In the genomic region with DNA sequence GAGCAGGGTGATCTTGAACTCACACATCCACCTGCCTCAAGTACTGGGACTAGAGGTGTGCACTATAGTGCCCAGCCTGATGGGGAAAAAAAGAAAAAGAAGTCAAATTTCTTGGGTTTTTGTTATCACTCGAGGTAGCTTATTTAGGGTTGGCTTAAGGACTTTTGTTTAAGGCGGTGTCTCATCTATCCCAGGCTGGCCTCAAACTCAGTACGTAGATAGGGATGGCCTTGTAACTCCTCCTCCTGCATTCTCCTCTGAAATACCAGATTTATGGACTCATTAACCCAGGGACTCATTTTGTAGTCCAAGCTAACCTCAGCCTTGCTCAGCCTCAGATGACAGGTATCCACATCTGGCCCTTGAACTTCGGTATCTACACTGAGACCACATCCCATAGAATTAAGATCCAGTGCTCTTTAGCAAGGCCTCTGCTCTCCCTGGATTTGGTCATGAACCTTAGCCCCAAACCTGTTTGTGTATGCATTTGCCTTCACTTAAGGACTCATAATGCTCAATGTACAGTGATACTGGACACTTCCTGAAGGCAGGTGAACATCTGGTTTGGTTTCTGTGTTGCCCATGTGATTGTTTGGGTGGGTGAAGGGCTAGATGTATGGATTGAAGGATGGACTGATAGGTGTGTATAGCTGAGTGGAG, we compare ENCODE assay signal across 8 mouse cellular contexts. TPM values are rescaled to one million over a fixed set of nuclear protein-coding genes. Genes with fewer than 3 reads are reported as not detected.
DNase-seq lines count a peak whose midpoint lies in the region; ATAC-seq and TF ChIP-seq lines count a peak whose summit lies in the region.

No protein-coding gene starts in this region.

- no peak overlapping the region for H3K4me2 ChIP-seq in forebrain, embryonic 15.5 days (replicated peaks)
- no peak overlapping the region for H3K4me2 ChIP-seq in midbrain, embryonic 12.5 days (replicated peaks)

- intact Hi-C loops in heart, adult 2 months (cut with DNase I), result no loop called here
- intact Hi-C loops in left cerebral cortex, postnatal 36 days (cut with DNase I), result no loop called here

- peaks cover 2% of the 10 kb centered on the region; the same call in 1 of the 2 replicates for H3K79me2 ChIP-seq in heart, adult 2 months (replicated peaks; ENCODE audit: control insufficient read depth, insufficient read depth, low read length)

- no peak overlapping the region for H3K27ac ChIP-seq in heart, adult 2 months
- H3K27ac ChIP-seq in forebrain, embryonic 15.5 days (replicated peaks), result peak overlapping the region; percentile 49
- H3K27ac ChIP-seq in midbrain, embryonic 12.5 days (replicated peaks), result peak overlapping the region; percentile 63

- no peak for ATAC-seq in forebrain, embryonic 15.5 days (replicated peaks)
- ATAC-seq in midbrain, embryonic 12.5 days (ENCODE audit: low FRiP score, low read depth), result no peak
- no peak for ATAC-seq in inflammation-experienced regulatory T-cells, adult 6 months

- H3K4me1 ChIP-seq in heart, adult 2 months (ENCODE audit: control insufficient read depth, insufficient read depth, low read length), result peaks cover 12% of the 10 kb centered on the region
- peaks cover 35% of the 10 kb centered on the region for H3K4me1 ChIP-seq in forebrain, embryonic 15.5 days
- H3K4me1 ChIP-seq in midbrain, embryonic 12.5 days, result peaks cover 22% of the 10 kb centered on the region

- WGBS in heart, adult 2 months, result 38% methylated on average over 4 of the region's 4 CpGs
- WGBS in forebrain, embryonic 15.5 days, result 71% methylated on average over 4 of the region's 4 CpGs
- 67% methylated on average over 4 of the region's 4 CpGs for WGBS in midbrain, embryonic 12.5 days

- H3K36me3 ChIP-seq in heart, adult 2 months (ENCODE audit: control insufficient read depth, insufficient read depth, low read length), result peaks cover 16% of the 10 kb centered on the region
- H3K36me3 ChIP-seq in forebrain, embryonic 15.5 days, result peaks cover 62% of the 10 kb centered on the region
- peaks cover 64% of the 10 kb centered on the region for H3K36me3 ChIP-seq in midbrain, embryonic 12.5 days

- H3K4me3 ChIP-seq in heart, adult 2 months, result 0 out of 2 replicates have a peak overlapping the region, but pooled peaks have one; percentile 93
- H3K4me3 ChIP-seq in forebrain, embryonic 15.5 days, result no peak overlapping the region
- H3K4me3 ChIP-seq in midbrain, embryonic 12.5 days, result no peak overlapping the region

- no peak for DNase-seq in heart, adult 2 months
- no peak for DNase-seq in heart, adult 8-10 months (ENCODE audit: low spot score)
- peak; percentile 37 for DNase-seq in CD4-positive helper T cell, adult 2 months (ENCODE audit: low read depth, low spot score)
- no peak for DNase-seq in adrenal gland, postnatal 10 days
- DNase-seq in left cerebral cortex, postnatal 36 days (ENCODE audit: low spot score in 2 of 2), result no peak

- no peak overlapping the region for H3K9ac ChIP-seq in heart, adult 2 months (ENCODE audit: low read depth, low read length)
- no peak overlapping the region for H3K9ac ChIP-seq in forebrain, embryonic 15.5 days (replicated peaks)
- 0 out of 2 replicates have a peak overlapping the region, but pooled peaks have one; percentile 2 for H3K9ac ChIP-seq in midbrain, embryonic 12.5 days (replicated peaks)

- no peaks in the 10 kb centered on the region for H3K27me3 ChIP-seq in heart, adult 2 months (ENCODE audit: control insufficient read depth, insufficient read depth, low read length)
- H3K27me3 ChIP-seq in forebrain, embryonic 15.5 days, result no peaks in the 10 kb centered on the region
- H3K27me3 ChIP-seq in midbrain, embryonic 12.5 days, result no peaks in the 10 kb centered on the region

- no peak for TF ChIP-seq EP300 in heart, adult 2 months (IDR thresholded peaks at IDR 0.05; ENCODE audit: insufficient read depth, low read depth, low read length)

- H3K9me3 ChIP-seq in forebrain, embryonic 15.5 days, result no peaks in the 10 kb centered on the region
- H3K9me3 ChIP-seq in midbrain, embryonic 12.5 days, result no peaks in the 10 kb centered on the region

- no peak for TF ChIP-seq CTCF in heart, adult 2 months (IDR thresholded peaks at IDR 0.05)

- peak; percentile 43; the same call in 1 of the 2 replicates for TF ChIP-seq POLR2A in heart, adult 2 months (IDR thresholded peaks at IDR 0.05; ENCODE audit: insufficient read depth, low read depth, low read length)

RNA-seq across cellular contexts. Expression of a gene that starts 4.6 kb away (rescaled TPM):
- total RNA-seq in heart, adult 2 months (2021), result 100 to 1,000 TPM; 679 to 987 TPM
- polyA plus RNA-seq in heart, adult 2 months (2012; rRNA removed), result 1,148 and 1,181 TPM in 2 replicates
- total RNA-seq in heart, adult 8-10 months (2022), result 100 to 1,000 TPM; 461 to 845 (median 654) TPM
- polyA plus RNA-seq in forebrain, embryonic 15.5 days (2015; fragmentation: Nextera tagmentation; extraction: Ambion mirVana), result 16,767 and 16,970 TPM in 2 replicates
- 12,547 and 14,098 TPM in 2 replicates for polyA plus RNA-seq in midbrain, embryonic 12.5 days (2016; fragmentation: Nextera tagmentation; extraction: Ambion mirVana)
- total RNA-seq in adrenal gland, postnatal 10 days (2021), result 1,000 to 10,000 TPM; 2,913 to 2,936 TPM
- polyA plus RNA-seq in inflammation-experienced regulatory T-cells, adult 6 months (2017; shearing (Covaris generic)), result over 10,000 TPM; 20,020 to 68,742 (median 52,499) TPM
- total RNA-seq in left cerebral cortex, postnatal 36 days (2021), result 1,000 to 10,000 TPM; 2,229 to 2,541 TPM

RNA-seq across cellular contexts. Expression of a gene that starts 6.8 kb away (rescaled TPM):
- total RNA-seq in heart, adult 2 months (2021), result 1 to 10 TPM; 4.0 to 4.5 TPM
- polyA plus RNA-seq in heart, adult 2 months (2012; rRNA removed), result 6.9 and 7.6 TPM in 2 replicates
- 1 to 10 TPM; 3.7 to 5.2 (median 4.7) TPM for total RNA-seq in heart, adult 8-10 months (2022)
- polyA plus RNA-seq in forebrain, embryonic 15.5 days (2015; fragmentation: Nextera tagmentation; extraction: Ambion mirVana), result 32.6 and 34.2 TPM in 2 replicates
- polyA plus RNA-seq in midbrain, embryonic 12.5 days (2016; fragmentation: Nextera tagmentation; extraction: Ambion mirVana), result 27.7 and 28.9 TPM in 2 replicates
- 10 to 100 TPM in 1 of 2 experiments, 1 to 10 TPM in 1; 9.4 to 12.7 TPM for total RNA-seq in adrenal gland, postnatal 10 days (2021)
- polyA plus RNA-seq in inflammation-experienced regulatory T-cells, adult 6 months (2017; shearing (Covaris generic)), result 1 to 10 TPM; 4.6 to 5.8 (median 5.5) TPM
- total RNA-seq in left cerebral cortex, postnatal 36 days (2021), result 10 to 100 TPM; 30.4 to 34.1 TPM

RNA-seq across cellular contexts. Expression of a gene that starts 58.2 kb away (rescaled TPM):
- 10 to 100 TPM; 18.7 to 22.5 TPM for total RNA-seq in heart, adult 2 months (2021)
- polyA plus RNA-seq in heart, adult 2 months (2012; rRNA removed), result 37.0 and 47.7 TPM in 2 replicates
- 10 to 100 TPM in 3 of 4 experiments, 1 to 10 TPM in 1; 9.9 to 28.6 (median 23.6) TPM for total RNA-seq in heart, adult 8-10 months (2022)
- polyA plus RNA-seq in forebrain, embryonic 15.5 days (2015; fragmentation: Nextera tagmentation; extraction: Ambion mirVana), result 521 and 538 TPM in 2 replicates
- 707 and 742 TPM in 2 replicates for polyA plus RNA-seq in midbrain, embryonic 12.5 days (2016; fragmentation: Nextera tagmentation; extraction: Ambion mirVana)
- 100 to 1,000 TPM in 1 of 2 experiments, 10 to 100 TPM in 1; 85.6 to 125 TPM for total RNA-seq in adrenal gland, postnatal 10 days (2021)
- polyA plus RNA-seq in inflammation-experienced regulatory T-cells, adult 6 months (2017; shearing (Covaris generic)), result 1 to 10 TPM in 1 of 3 experiments, not detected in 2; 1.2 TPM
- total RNA-seq in left cerebral cortex, postnatal 36 days (2021), result 100 to 1,000 TPM; 310 to 396 TPM
